Mouse (Mus musculus) urinary bladder, postnatal 10 days (tissue): ENCODE data around the gene Mboat2.

Experiments used
- DNase-seq: peaks from one replicate; pipeline ENCODE4 v3.0.0; 2022; ENCODE audit warnings: low spot score

Gene Mboat2

GRCm38 (mm10) chr12:24950376-24951046 is 119.8 kb downstream of the Mboat2 start:
- no peak for DNase-seq

DNA sequence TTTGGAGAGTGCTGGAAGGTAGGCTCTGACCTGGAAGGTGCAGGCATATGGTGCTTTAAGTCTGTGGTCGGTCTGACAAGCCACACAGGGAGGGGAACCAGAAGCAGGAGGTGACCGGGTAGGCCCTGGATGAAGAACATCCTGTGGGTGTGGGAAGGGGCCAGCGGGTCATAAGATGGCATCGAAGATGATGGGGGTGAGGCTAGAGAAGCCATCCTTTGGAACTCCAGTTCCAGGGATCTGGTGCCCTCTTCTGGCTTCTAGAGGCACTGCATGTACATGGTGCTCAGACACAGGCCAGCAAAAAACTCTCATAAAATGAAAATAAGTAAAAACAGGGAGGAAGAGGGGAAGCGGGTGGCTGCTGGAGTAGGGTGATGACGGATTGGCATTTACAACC is 121.5 kb downstream of the Mboat2 start:
- no peak for DNase-seq

DNA sequence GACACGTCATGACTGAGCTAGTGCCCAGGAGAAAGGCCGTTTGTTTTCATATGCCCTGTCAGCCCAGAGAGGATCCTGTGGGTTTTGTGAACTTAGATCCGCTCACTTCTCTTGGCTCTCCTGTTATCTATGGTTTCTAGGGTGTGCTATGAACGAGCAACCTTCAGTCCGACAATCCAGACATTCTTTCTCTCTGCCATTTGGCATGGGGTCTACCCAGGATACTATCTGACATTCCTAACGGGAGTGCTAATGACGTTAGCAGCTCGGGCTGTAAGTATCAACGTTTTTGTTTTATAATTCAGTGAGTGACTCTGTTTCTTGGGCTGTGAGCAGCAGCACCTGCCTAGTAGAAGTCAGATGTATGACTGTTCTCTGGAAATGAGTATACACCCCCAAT is 124.5 kb downstream of the Mboat2 start:
- no peak for DNase-seq

- DNase-seq, result no peak
Observed at GRCm38 (mm10) chr12:24958526-24958925, 127.8 kb downstream of the Mboat2 start.

GRCm38 (mm10) chr12:24961821-24962220 is 131.1 kb downstream of the Mboat2 start:
- no peak for DNase-seq

DNA sequence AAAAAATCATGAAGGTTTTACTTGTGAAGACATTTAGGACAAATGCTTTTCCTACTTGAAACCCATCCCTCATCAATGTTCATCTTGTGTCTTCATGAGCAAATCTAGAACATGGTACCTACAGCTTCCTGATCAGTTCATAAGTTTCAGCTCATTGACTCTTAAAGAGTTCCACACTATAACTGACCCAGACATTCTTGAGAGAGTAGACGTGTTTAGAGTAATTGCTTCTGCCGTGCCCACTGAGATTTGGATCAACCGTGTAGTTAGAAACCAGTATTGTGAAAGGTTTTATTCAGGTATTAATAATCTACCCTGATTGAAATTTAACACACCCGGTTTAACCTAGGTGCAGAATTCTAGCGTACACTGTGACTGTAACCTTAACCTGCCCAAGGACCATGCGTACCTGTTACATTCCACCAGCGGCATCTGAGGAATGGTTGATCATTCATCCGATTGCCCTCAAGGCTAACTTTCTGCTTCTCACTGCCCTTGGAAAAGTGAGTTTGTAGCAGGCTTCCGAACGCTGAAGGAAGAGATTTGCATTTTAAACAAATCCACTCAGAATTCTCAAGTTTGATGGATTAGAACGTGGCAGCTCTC is 131.8 kb downstream of the Mboat2 start:
- DNase-seq, result no peak

DNA sequence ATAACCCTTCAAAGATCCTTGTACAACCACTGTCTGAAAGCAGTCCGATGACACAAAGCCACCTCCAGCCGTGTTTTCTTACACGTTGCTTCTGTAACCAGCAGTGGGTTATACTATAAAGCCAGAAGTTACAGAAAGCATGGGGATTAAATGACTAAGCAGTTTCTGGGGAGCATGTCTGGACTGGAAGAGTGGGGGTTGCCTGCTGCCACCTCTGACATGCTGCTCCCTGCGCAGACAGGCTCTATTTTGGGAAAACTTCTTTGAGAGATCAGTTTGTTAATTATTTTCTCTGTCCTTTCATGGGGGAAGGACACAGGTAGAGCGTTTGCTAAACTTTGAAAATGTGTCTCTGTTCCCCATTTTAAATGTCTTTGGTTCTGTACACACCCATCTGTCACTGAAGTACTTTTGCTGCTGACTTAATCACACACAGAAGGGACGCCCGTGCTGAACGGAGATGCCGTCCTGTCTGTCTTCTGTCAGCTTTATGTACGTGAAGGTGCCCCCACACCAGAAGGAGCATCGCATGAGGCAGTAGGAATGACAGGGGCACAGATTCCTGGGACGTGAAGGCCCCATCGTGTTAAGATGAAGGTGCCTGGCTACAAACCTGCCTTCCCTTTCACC is 132.8 kb downstream of the Mboat2 start:
- no peak for DNase-seq

DNA sequence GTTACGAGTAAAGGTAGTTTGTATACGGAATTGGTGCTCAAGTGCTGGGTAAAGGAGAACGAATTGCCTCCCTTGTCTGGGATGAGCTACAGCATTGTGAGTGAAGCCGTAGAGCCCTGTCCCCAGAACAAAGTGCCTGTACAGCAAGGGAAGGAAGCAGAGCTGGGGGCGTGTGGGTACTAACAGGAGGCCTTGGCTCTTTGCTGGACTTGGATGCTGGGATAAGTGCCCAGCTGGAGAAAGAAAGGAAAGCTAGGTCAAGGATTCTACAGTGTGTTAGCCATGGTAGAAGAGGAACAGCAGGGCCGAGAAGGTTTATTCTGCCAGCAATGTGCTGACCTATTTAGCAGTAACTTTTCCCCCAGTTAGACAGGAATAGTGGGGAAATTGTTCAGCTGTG is 134.7 kb downstream of the Mboat2 start:
- DNase-seq, result no peak

- DNase-seq, result no peak
Observed at GRCm38 (mm10) chr12:24966046-24966445, 135.4 kb downstream of the Mboat2 start.

- DNase-seq, result no peak
Observed at GRCm38 (mm10) chr12:24971490-24972200, 141.0 kb downstream of the Mboat2 start.

DNA sequence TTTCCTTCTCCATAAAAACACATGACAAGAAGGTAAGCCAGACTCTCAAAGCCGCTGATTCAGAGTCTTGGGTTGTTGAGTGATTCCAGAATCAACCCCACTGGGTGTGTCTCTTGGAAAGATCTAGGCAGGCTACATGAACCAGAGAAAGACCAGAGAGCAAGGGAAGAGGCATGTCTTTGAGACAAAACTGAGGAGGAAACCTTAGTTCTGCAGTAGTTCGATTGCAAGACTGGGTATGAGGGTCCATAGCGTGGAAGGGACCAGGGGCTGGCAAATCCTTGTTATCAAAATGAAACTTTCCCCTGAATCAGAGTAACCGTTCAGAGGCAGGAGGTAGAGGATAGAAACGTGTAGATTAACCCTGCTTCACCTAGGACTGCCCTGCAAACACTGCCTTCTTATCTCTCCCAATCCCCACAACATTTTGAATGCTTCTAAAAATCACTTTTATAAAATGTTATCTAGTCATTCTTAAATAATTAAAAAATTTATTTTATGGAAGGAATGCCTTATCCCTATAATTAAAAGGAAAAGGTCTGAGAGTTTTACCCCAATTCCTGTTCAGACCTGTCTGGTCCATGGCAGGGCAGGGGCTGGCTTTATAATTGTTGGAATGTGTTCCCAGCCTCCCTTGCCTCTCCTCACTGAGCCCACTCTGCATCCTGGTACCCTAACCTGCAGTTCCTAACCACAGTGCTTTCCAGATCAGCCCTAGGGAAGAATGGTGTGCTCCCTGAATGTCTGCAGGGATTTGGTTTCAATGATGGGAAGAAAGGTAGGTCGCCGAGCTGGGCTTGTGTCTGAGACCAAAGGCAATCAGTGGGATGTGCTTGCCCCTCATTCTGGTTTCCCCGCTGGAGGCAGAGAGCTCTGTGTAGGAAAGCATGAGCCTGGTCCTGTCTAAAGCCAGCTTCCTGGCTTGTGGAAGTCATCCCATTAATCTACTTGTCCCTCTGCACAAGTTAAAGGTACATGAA is 142.0 kb downstream of the Mboat2 start:
- DNase-seq, result no peak

GRCm38 (mm10) chr12:24973586-24973985 is 142.9 kb downstream of the Mboat2 start:
- no peak for DNase-seq

GRCm38 (mm10) chr12:24974446-24975114 is 143.9 kb downstream of the Mboat2 start, which contains the start of gene Kidins220:
TSS of gene Kidins220 (plus strand) at chr12:24974925.
- DNase-seq, result peak; percentile 85

GRCm38 (mm10) chr12:24975115-24975733 is 144.5 kb downstream of the Mboat2 start:
- no peak for DNase-seq

GRCm38 (mm10) chr12:24985226-24985625 is 154.5 kb downstream of the Mboat2 start:
- no peak for DNase-seq

- DNase-seq, result no peak
Observed at GRCm38 (mm10) chr12:24995350-24995749, 164.7 kb downstream of the Mboat2 start.

DNA sequence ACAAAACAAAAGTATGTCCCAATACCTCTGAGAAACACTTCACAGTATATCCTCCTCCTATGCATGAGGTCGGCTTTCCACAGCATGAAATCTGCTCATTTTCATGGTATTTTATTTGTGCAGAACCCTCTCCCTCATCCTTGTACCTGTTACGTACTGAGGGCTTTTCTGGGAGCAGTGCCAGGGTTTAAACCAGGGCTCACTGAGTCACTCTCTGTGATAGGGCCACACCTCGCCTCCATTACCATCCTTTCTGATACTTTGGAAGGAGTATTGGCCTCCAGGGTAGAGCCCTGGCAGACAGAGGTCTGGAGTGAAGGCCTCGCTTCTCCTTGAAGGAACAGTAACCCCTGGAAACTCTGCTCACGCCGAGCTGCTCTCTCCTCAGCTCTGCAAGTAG is 174.7 kb downstream of the Mboat2 start:
- DNase-seq, result no peak

DNA sequence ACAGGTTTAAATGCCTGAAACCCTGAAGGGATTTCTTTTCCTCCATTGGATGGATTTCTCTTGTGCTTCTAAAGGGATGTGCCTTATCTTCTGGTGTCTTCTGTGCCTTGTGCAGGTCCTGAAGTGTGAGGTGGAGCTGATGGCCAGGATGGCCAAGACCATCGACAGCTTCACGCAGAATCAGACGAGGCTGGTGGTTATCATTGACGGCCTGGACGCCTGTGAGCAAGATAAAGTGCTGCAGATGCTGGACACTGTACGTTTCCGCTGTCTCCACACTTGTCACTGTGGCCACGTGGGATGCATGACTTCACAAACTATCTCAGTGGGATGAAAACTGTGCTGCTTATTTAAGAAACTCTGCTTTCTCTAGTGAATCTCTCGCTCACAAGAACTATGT is 179.3 kb downstream of the Mboat2 start:
- DNase-seq, result no peak

- no peak for DNase-seq
Observed at GRCm38 (mm10) chr12:25010416-25010815, 179.7 kb downstream of the Mboat2 start.

GRCm38 (mm10) chr12:25011733-25012367 is 181.2 kb downstream of the Mboat2 start:
- no peak for DNase-seq
